Mouse (Mus musculus) CH12.LX (cell line): Measurements from ENCODE around the gene Nrxn3. TPM values are rescaled to one million over a fixed set of nuclear protein-coding genes. Genes with fewer than 3 reads are reported as not detected.

ENCODE experiments used
- DNase-seq: peaks from one replicate; pipeline ENCODE4 v3.0.0-alpha.2; 2013; ENCODE audit errors: extremely low read depth
- H3K27ac ChIP-seq: 2 replicates; pipeline ENCODE4 v1.5.1; 2012; ENCODE audit warnings: low read depth, mild to moderate bottlenecking, control low read depth, moderate library complexity; ENCODE audit not compliant: insufficient read depth
- H3K27me3 ChIP-seq: replicated peaks from 2 replicates; pipeline ENCODE3; 2012; ENCODE audit warnings: inconsistent platforms
- H3K36me3 ChIP-seq, 2 experiments: replicated peaks in 1 of 2; 2 replicates each; pipeline versions ENCODE3 to v1.6.1; 2012; ENCODE audit warnings: inconsistent platforms in 1 of 2, low read length in 1 of 2, mild to moderate bottlenecking in 1 of 2, mixed read lengths in 1 of 2, moderate library complexity in 1 of 2; ENCODE audit not compliant: control insufficient read depth in 1 of 2, insufficient read depth in 1 of 2
- H3K4me1 ChIP-seq, 2 experiments: 2 replicates each; pipeline ENCODE4 v1.6.1; 2012; ENCODE audit warnings: inconsistent platforms in 1 of 2, moderate library complexity in 1 of 2; ENCODE audit not compliant: insufficient read depth in 2 of 2, control insufficient read depth in 1 of 2
- H3K4me2 ChIP-seq: 2 replicates; pipeline ENCODE4 v1.6.1; 2012; ENCODE audit warnings: low read depth, mild to moderate bottlenecking, control low read depth; ENCODE audit not compliant: poor library complexity, insufficient read depth, severe bottlenecking
- H3K4me3 ChIP-seq, 3 experiments: fragments of 150-350 bp in 1 of 3; sonication (generic) in 1 of 3; replicated peaks in 1 of 3; 2 replicates each; pipeline versions ENCODE3 to v1.5.1; 2011 to 2012; ENCODE audit warnings: low read depth in 2 of 3, low read length in 2 of 3, mild to moderate bottlenecking in 2 of 3, moderate library complexity in 2 of 3, control low read depth in 1 of 3, improper control_type of control experiment in 1 of 3, inconsistent platforms in 1 of 3, mixed read lengths in 1 of 3; ENCODE audit not compliant: poor library complexity in 1 of 3
- H3K79me2 ChIP-seq: replicated peaks from 2 replicates; pipeline ENCODE4 v1.6.1; 2012; ENCODE audit warnings: mild to moderate bottlenecking, moderate library complexity; ENCODE audit not compliant: control insufficient read depth, poor library complexity, insufficient read depth, severe bottlenecking; ENCODE audit errors: extremely low read depth
- H3K9ac ChIP-seq: 2 replicates; pipeline ENCODE4 v1.6.1; 2012; ENCODE audit warnings: low read depth, mild to moderate bottlenecking, control low read depth, moderate library complexity; ENCODE audit not compliant: insufficient read depth
- H3K9me3 ChIP-seq: replicated peaks from 2 replicates; pipeline ENCODE3; 2012; ENCODE audit warnings: low read length, inconsistent platforms, mixed read lengths
- CTCF ChIP-seq, 2 experiments: IDR thresholded peaks in 1 of 2; conservative IDR thresholded peaks in 1 of 2; 2 replicates each; pipeline ENCODE4 v1.5.1; 2011 to 2012; ENCODE audit warnings: low read depth in 2 of 2, low read length in 2 of 2, improper control_type of control experiment in 1 of 2, inconsistent platforms in 1 of 2, mild to moderate bottlenecking in 1 of 2, moderate library complexity in 1 of 2
- MAFK ChIP-seq: IDR thresholded peaks from 2 replicates; pipeline ENCODE4 v1.6.1; 2011; ENCODE audit warnings: low read length, improper control_type of control experiment; ENCODE audit not compliant: insufficient replicate concordance
- MAZ ChIP-seq: IDR thresholded peaks from 2 replicates; pipeline ENCODE4 v1.6.1; 2012; ENCODE audit warnings: low read depth, mild to moderate bottlenecking, inconsistent platforms, low read length, improper control_type of control experiment, moderate library complexity
- MYC ChIP-seq: IDR thresholded peaks from 2 replicates; pipeline ENCODE4 v1.6.1; 2011; ENCODE audit warnings: low read depth, mild to moderate bottlenecking, improper control_type of control experiment, low read length
- RAD21 ChIP-seq: IDR thresholded peaks from 2 replicates; pipeline ENCODE4 v1.6.1; 2011; ENCODE audit warnings: low read depth, mild to moderate bottlenecking, low read length, improper control_type of control experiment, moderate library complexity
- SMC3 ChIP-seq: IDR thresholded peaks from 2 replicates; pipeline ENCODE4 v1.6.1; 2011; ENCODE audit warnings: low read depth, low read length, improper control_type of control experiment
- TCF12 ChIP-seq: IDR thresholded peaks from 2 replicates; pipeline ENCODE4 v1.6.1; 2014; ENCODE audit warnings: low read depth, mild to moderate bottlenecking, inconsistent platforms, low read length, improper control_type of control experiment
- UBTF ChIP-seq: IDR thresholded peaks from 2 replicates; pipeline ENCODE4 v1.6.1; 2012; ENCODE audit warnings: low read depth, mild to moderate bottlenecking, inconsistent platforms, low read length, improper control_type of control experiment, moderate library complexity
- ZKSCAN1 ChIP-seq: IDR thresholded peaks from 2 replicates; pipeline ENCODE4 v1.6.1; 2012; ENCODE audit warnings: low read depth, inconsistent platforms, low read length, improper control_type of control experiment, borderline replicate concordance
- ZNF384 ChIP-seq: IDR thresholded peaks from 2 replicates; pipeline ENCODE4 v1.6.1; 2012; ENCODE audit warnings: low read depth, low read length, improper control_type of control experiment, inconsistent platforms
- dilution Hi-C: fragments of 300-500 bp; cut with MboI; formaldehyde crosslinking; loops from 2 replicates; pipeline ENCODE4 v1.14.3; 2020; ENCODE audit warnings: low sequenced_read_pairs; ENCODE audit not compliant: extremely low pct_unique_long_range_greater_than_20kb, extremely low pct_ligation_motif_present
- in situ Hi-C: fragments of 300-500 bp; cut with MboI; formaldehyde crosslinking; loops from 3 replicates; pipeline ENCODE4 v1.14.3; 2019; ENCODE audit warnings: low sequenced_read_pairs, low pct_ligation_motif_present, low pct_unique_long_range_greater_than_20kb, mixed read lengths
- polyA plus RNA-seq: library from polyadenylated mRNA; unstranded; fragments of >175 nt; gene quantifications from 2 replicates; pipeline ENCODE4 v1.2.1, GENCODE M21; 2012; ENCODE audit warnings: low read depth; ENCODE audit not compliant: insufficient read length
- total RNA-seq, 2 experiments: library from RNA; depleted of rRNA; stranded (reverse); fragments of 300-350 nt in 1 of 2; fragments of >200 nt in 1 of 2; gene quantifications; 2 replicates each; pipeline ENCODE4 v1.2.3; 2012 to 2014

The Nrxn3 gene
- total and polyA plus RNA-seq, 3 experiments = 0.04 to 0.17 (median 0.09) TPM

DNA sequence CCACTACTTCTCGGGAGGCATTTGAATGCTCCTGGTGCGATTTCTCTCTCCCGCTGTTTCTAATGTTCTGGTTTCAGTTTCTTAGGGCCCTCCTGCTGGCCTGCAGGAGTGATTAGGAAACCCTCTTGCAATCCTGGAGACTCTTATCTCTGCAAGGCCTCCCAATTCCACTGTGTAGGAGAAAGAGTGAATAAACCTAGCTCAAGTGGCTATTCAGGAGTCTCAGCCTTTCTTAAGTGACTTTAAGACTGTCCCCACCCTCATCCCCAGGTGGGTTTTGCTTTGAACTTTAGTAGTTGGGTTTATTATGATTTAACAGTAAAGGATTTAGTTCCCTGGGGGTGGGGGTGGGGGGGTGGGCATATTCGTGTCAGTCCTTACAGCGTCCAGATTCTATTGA is 759.5 kb downstream of the Nrxn3 start:
- no peak overlapping the region for H3K27ac ChIP-seq
- in situ Hi-C loops (loop anchor here (25.0 kb wide), 1 partner anchor 1830 kb away; no protein-coding TSS in a partner anchor), dilution Hi-C loops (no loop called here)
- no peak overlapping the region for H3K4me2 ChIP-seq
- H3K4me3 ChIP-seq = no peak overlapping the region
- peaks cover 0 to 2% of the 10 kb centered on the region in 2 experiments; a peak in 2 of 4 replicates for H3K4me1 ChIP-seq
- H3K79me2 ChIP-seq = no peaks in the 10 kb centered on the region
- H3K27me3 ChIP-seq = no peaks in the 10 kb centered on the region
- no peak for DNase-seq
- no peak overlapping the region for H3K9ac ChIP-seq
- H3K9me3 ChIP-seq = no peaks in the 10 kb centered on the region
- no peak for TF ChIP-seq TCF12
- no peak for TF ChIP-seq ZKSCAN1
- no peak for TF ChIP-seq MAFK
- no peak for TF ChIP-seq MAZ
- no peak for TF ChIP-seq ZNF384
- no peak for TF ChIP-seq UBTF
- no peaks in the 10 kb centered on the region for H3K36me3 ChIP-seq

- no peak overlapping the region for H3K9ac ChIP-seq
- in situ Hi-C loops (no loop called here), dilution Hi-C loops (no loop called here)
- no peak overlapping the region for H3K4me3 ChIP-seq
- no peaks in the 10 kb centered on the region for H3K9me3 ChIP-seq
- H3K79me2 ChIP-seq = no peaks in the 10 kb centered on the region
- peaks cover 0 to 6% of the 10 kb centered on the region in 2 experiments; a peak in 2 of 4 replicates for H3K4me1 ChIP-seq
- H3K27ac ChIP-seq = no peak overlapping the region
- TF ChIP-seq MAFK = no peak
- TF ChIP-seq, all 38 proteins: peak for 0
- Histone ChIP-seq H3K36me3 (no peaks in the 10 kb centered on the region), H3K4me2 (no peak overlapping the region), H3K27me3 (no peaks in the 10 kb centered on the region)
- no peak for DNase-seq
Measured at GRCm38 (mm10) chr12:89504026-89504425, 781.4 kb downstream of the Nrxn3 start.

DNA sequence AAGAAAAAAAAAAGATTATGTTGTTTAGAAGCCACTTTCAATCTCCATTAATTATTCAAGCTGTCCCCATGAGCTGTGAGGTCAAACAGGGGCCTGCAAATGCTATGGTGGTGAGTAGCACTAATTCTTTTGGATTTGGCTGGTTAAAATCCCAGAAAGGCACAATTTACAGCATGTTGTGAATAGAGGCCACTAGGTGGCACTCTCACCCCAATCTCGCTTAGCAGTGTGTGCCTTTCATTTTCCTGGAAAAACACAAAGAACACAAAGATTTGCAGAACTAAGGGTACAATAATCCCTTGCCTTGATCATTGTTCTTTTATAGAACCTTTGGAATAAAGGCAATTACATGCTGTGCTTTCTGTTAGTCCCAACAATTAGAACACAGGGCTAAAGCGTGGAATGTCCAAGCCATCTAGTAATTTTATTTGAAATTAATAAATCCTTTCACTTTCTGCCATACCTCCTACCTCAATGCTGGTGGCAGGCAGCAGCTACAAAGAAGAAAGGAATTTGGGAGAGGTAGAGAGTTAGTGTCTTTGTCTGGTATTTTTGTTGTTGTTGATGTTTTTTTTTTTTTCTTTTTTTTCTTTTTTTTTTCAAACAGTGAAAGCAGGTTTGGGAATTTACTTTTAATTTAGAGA is 782.6 kb downstream of the Nrxn3 start:
- Histone ChIP-seq H3K4me2 (no peak overlapping the region), H3K79me2 (no peaks in the 10 kb centered on the region), H3K9ac (no peak overlapping the region), H3K9me3 (no peaks in the 10 kb centered on the region), H3K27ac (no peak overlapping the region), H3K4me1 (peaks cover 0 to 6% of the 10 kb centered on the region in 2 experiments; a peak in 2 of 4 replicates), H3K27me3 (no peaks in the 10 kb centered on the region), H3K4me3 (no peak overlapping the region), H3K36me3 (no peaks in the 10 kb centered on the region)
- in situ Hi-C loops = no loop called here
- no peak for TF ChIP-seq TCF12
- TF ChIP-seq SMC3 = peak; percentile 58
- TF ChIP-seq MYC = no peak
- peak; percentile 70 for TF ChIP-seq RAD21
- TF ChIP-seq MAFK = no peak
- peak; percentile 76 to 84 for TF ChIP-seq CTCF (conservative IDR thresholded peaks at IDR 0.05 in 1 of 2, IDR thresholded peaks at IDR 0.05 in 1 of 2; ENCODE audit: low read depth in 2 of 2, low read length in 2 of 2)
- dilution Hi-C loops = no loop called here
- peak; percentile 65 for DNase-seq
